Mouse (Mus musculus) forebrain, embryonic 14.5 days (tissue): ENCODE measurements at regions not wholly inside any gene's neighbourhood (a gene's known extent, or its start where the extent isn't known, plus 50 kb on each side); places are given as distances from the start of the nearest gene placed in this dataset.

Experiments
- ATAC-seq: fragments of 200-750 bp; cut with Nextera tagmentation; 2 replicates; pipeline ENCODE4 v1.8.0; 2017; ENCODE audit warnings: mild to moderate bottlenecking, moderate library complexity
- DNase-seq: peaks from one replicate; pipeline ENCODE4 v3.0.0-alpha.2; 2015; ENCODE audit warnings: low spot score
- H3K27ac ChIP-seq: fragments of 300-500 bp; sonication (generic); 2 replicates; pipeline ENCODE4 v1.5.1; 2014; ENCODE audit warnings: low read depth, mild to moderate bottlenecking, control low read depth, low read length, moderate library complexity
- H3K27me3 ChIP-seq: fragments of 300-500 bp; sonication (generic); replicated peaks from 2 replicates; pipeline ENCODE4 v1.6.1; 2014; ENCODE audit warnings: low read length, control low read depth, mixed read lengths; ENCODE audit not compliant: control insufficient read depth, insufficient read depth
- H3K36me3 ChIP-seq: fragments of 300-500 bp; sonication (generic); 2 replicates; pipeline ENCODE4 v1.6.1; 2014; ENCODE audit warnings: low read length, control low read depth; ENCODE audit not compliant: control insufficient read depth, insufficient read depth
- H3K4me1 ChIP-seq: fragments of 300-500 bp; sonication (generic); 2 replicates; pipeline ENCODE4 v1.6.1; 2014; ENCODE audit warnings: antibody characterized with exemption, low read length, control low read depth; ENCODE audit not compliant: control insufficient read depth, insufficient read depth
- H3K4me2 ChIP-seq: fragments of 300-500 bp; sonication (generic); 2 replicates; pipeline ENCODE4 v1.6.1; 2014; ENCODE audit warnings: mild to moderate bottlenecking, control low read depth, low read length
- H3K4me3 ChIP-seq: fragments of 300-500 bp; sonication (generic); 2 replicates; pipeline ENCODE4 v1.5.1; 2014; ENCODE audit warnings: low read depth, low read length, control low read depth
- H3K9ac ChIP-seq: fragments of 300-500 bp; sonication (generic); 2 replicates; pipeline ENCODE4 v1.6.1; 2014; ENCODE audit warnings: mild to moderate bottlenecking, low read length, control low read depth, moderate library complexity
- H3K9me3 ChIP-seq: fragments of 300-500 bp; sonication (generic); replicated peaks from 2 replicates; pipeline ENCODE4 v1.6.1; 2016; ENCODE audit warnings: low read length, control low read depth, mixed read lengths; ENCODE audit not compliant: control insufficient read depth
- WGBS: fragments of 180-500 bp; shearing (Covaris S2); extraction: QIAGEN DNeasy Blood & Tissue Kit; methylation state at CpG from one replicate; pipeline ENCODE4 v1.1.7; 2014; 5-methylcytosine and 5-hydroxymethylcytosine counted together

GRCm38 (mm10) chr12:110070506-110070905 is 208.4 kb upstream of the Dio3 start:
- no peaks in the 10 kb centered on the region for H3K4me1 ChIP-seq
- no peaks in the 10 kb centered on the region for H3K27me3 ChIP-seq
- H3K4me2 ChIP-seq = no peak overlapping the region
- no peak for ATAC-seq
- no peak overlapping the region for H3K27ac ChIP-seq
- DNase-seq = no peak
- 82% methylated on average over 6 of the region's 6 CpGs for WGBS
- H3K9me3 ChIP-seq = peaks cover 9% of the 10 kb centered on the region; the same call in 1 of the 2 replicates
- H3K9ac ChIP-seq = no peak overlapping the region
- H3K4me3 ChIP-seq = no peak overlapping the region
- H3K36me3 ChIP-seq = no peaks in the 10 kb centered on the region

GRCm38 (mm10) chr12:110071823-110072222 is 207.0 kb upstream of the Dio3 start:
- no peaks in the 10 kb centered on the region for H3K4me1 ChIP-seq
- no peak for ATAC-seq
- H3K9ac ChIP-seq = no peak overlapping the region
- H3K27ac ChIP-seq = no peak overlapping the region
- H3K36me3 ChIP-seq = no peaks in the 10 kb centered on the region
- 73% methylated on average over 4 of the region's 4 CpGs for WGBS
- H3K4me3 ChIP-seq = no peak overlapping the region
- H3K27me3 ChIP-seq = no peaks in the 10 kb centered on the region
- peaks cover 9% of the 10 kb centered on the region; the same call in 1 of the 2 replicates for H3K9me3 ChIP-seq
- DNase-seq = no peak
- H3K4me2 ChIP-seq = no peak overlapping the region

GRCm38 (mm10) chr12:110074921-110075320 is 203.9 kb upstream of the Dio3 start:
- no peak for ATAC-seq
- Histone ChIP-seq H3K9me3 (no peaks in the 10 kb centered on the region), H3K9ac (no peak overlapping the region), H3K4me1 (no peaks in the 10 kb centered on the region), H3K4me2 (no peak overlapping the region), H3K27ac (no peak overlapping the region), H3K27me3 (no peaks in the 10 kb centered on the region), H3K36me3 (no peaks in the 10 kb centered on the region), H3K4me3 (no peak overlapping the region)
- no peak for DNase-seq
- 90% methylated on average over 8 of the region's 8 CpGs for WGBS

- Histone ChIP-seq H3K27me3 (no peaks in the 10 kb centered on the region), H3K4me2 (no peak overlapping the region), H3K27ac (no peak overlapping the region), H3K9ac (no peak overlapping the region), H3K4me1 (no peaks in the 10 kb centered on the region), H3K4me3 (no peak overlapping the region), H3K9me3 (no peaks in the 10 kb centered on the region), H3K36me3 (no peaks in the 10 kb centered on the region)
- 83% methylated on average over 6 of the region's 6 CpGs for whole genome bisulfite sequencing
- DNase-seq = no peak
- no peak for ATAC-seq
These were observed 201.5 kb upstream of the Dio3 start for GRCm38 (mm10) chr12:110077211-110077884.

GRCm38 (mm10) chr12:110078081-110078505 is 200.8 kb upstream of the Dio3 start:
- H3K9me3 ChIP-seq = no peaks in the 10 kb centered on the region
- no peaks in the 10 kb centered on the region for H3K36me3 ChIP-seq
- DNase-seq (no peak), ATAC-seq (no peak)
- no peak overlapping the region for H3K4me3 ChIP-seq
- H3K27ac ChIP-seq = no peak overlapping the region
- no peak overlapping the region for H3K9ac ChIP-seq
- no peak overlapping the region for H3K4me2 ChIP-seq
- H3K27me3 ChIP-seq = no peaks in the 10 kb centered on the region
- 63% methylated on average over 13 of the region's 13 CpGs for WGBS
- H3K4me1 ChIP-seq = no peaks in the 10 kb centered on the region

- ATAC-seq (no peak), DNase-seq (no peak)
- no peak overlapping the region for H3K4me2 ChIP-seq
- H3K27ac ChIP-seq = no peak overlapping the region
- H3K36me3 ChIP-seq = no peaks in the 10 kb centered on the region
- WGBS = 97% methylated on average over 3 of the region's 3 CpGs
- H3K9me3 ChIP-seq = no peaks in the 10 kb centered on the region
- H3K27me3 ChIP-seq = no peaks in the 10 kb centered on the region
- H3K9ac ChIP-seq = no peak overlapping the region
- no peak overlapping the region for H3K4me3 ChIP-seq
- H3K4me1 ChIP-seq = no peaks in the 10 kb centered on the region
These were observed 196.8 kb upstream of the Dio3 start for GRCm38 (mm10) chr12:110081831-110082615.

GRCm38 (mm10) chr12:110082921-110083320 is 195.9 kb upstream of the Dio3 start:
- H3K4me1 ChIP-seq = no peaks in the 10 kb centered on the region
- H3K4me2 ChIP-seq = no peak overlapping the region
- no peak for DNase-seq
- H3K27me3 ChIP-seq = no peaks in the 10 kb centered on the region
- H3K9me3 ChIP-seq = no peaks in the 10 kb centered on the region
- H3K9ac ChIP-seq = no peak overlapping the region
- no peak overlapping the region for H3K4me3 ChIP-seq
- no peaks in the 10 kb centered on the region for H3K36me3 ChIP-seq
- no peak for ATAC-seq
- H3K27ac ChIP-seq = no peak overlapping the region
- 75% methylated on average over 13 of the region's 13 CpGs for WGBS

GRCm38 (mm10) chr12:110083471-110083870 is 195.4 kb upstream of the Dio3 start:
- H3K9ac ChIP-seq = no peak overlapping the region
- no peak overlapping the region for H3K4me3 ChIP-seq
- DNase-seq (no peak), ATAC-seq (no peak)
- no peaks in the 10 kb centered on the region for H3K9me3 ChIP-seq
- no peaks in the 10 kb centered on the region for H3K27me3 ChIP-seq
- WGBS = 84% methylated on average over 5 of the region's 5 CpGs
- no peaks in the 10 kb centered on the region for H3K36me3 ChIP-seq
- no peaks in the 10 kb centered on the region for H3K4me1 ChIP-seq
- H3K4me2 ChIP-seq = no peak overlapping the region
- H3K27ac ChIP-seq = no peak overlapping the region

GRCm38 (mm10) chr12:110086921-110087320 is 191.9 kb upstream of the Dio3 start:
- 87% methylated on average over 2 of the region's 2 CpGs for WGBS
- no peak for ATAC-seq
- no peak overlapping the region for H3K9ac ChIP-seq

More at GRCm38 (mm10) chr12:110086921-110087320, 191.9 kb upstream of the Dio3 start:
- H3K27me3 ChIP-seq = no peaks in the 10 kb centered on the region
- no peaks in the 10 kb centered on the region for H3K9me3 ChIP-seq
- no peak overlapping the region for H3K4me2 ChIP-seq
- H3K27ac ChIP-seq = no peak overlapping the region
- no peaks in the 10 kb centered on the region for H3K36me3 ChIP-seq
- no peak overlapping the region for H3K4me3 ChIP-seq
- no peak for DNase-seq
- no peaks in the 10 kb centered on the region for H3K4me1 ChIP-seq
